Mouse (Mus musculus) embryonic facial prominence, embryonic 14.5 days (tissue): ENCODE measurements around the gene Ms4a4c. TPM values are rescaled to one million over a fixed set of nuclear protein-coding genes. Genes with fewer than 3 reads are reported as not detected.

Experiments
- ATAC-seq: fragments of 200-750 bp; cut with Nextera tagmentation; 2 replicates; pipeline ENCODE4 v1.8.0; 2017; ENCODE audit warnings: low read depth, moderate number of reproducible peaks, moderate TSS enrichment
- DNase-seq: peaks from one replicate; pipeline ENCODE4 v3.0.0-alpha.2; 2015; ENCODE audit warnings: low spot score
- H3K27ac ChIP-seq: fragments of 300-500 bp; sonication (generic); replicated peaks from 2 replicates; pipeline ENCODE4 v1.5.1; 2014; ENCODE audit warnings: low read depth, mild to moderate bottlenecking, low read length, moderate library complexity
- H3K27me3 ChIP-seq: fragments of 300-500 bp; sonication (generic); replicated peaks from 2 replicates; pipeline ENCODE4 v1.6.1; 2014; ENCODE audit warnings: low read length; ENCODE audit not compliant: control insufficient read depth, insufficient read depth
- H3K36me3 ChIP-seq: fragments of 300-500 bp; sonication (generic); 2 replicates; pipeline ENCODE4 v1.6.1; 2014; ENCODE audit warnings: low read length, mixed read lengths; ENCODE audit not compliant: control insufficient read depth, insufficient read depth
- H3K4me1 ChIP-seq: fragments of 300-500 bp; sonication (generic); 2 replicates; pipeline ENCODE4 v1.6.1; 2014; ENCODE audit warnings: antibody characterized with exemption, low read length; ENCODE audit not compliant: control insufficient read depth, insufficient read depth
- H3K4me2 ChIP-seq: fragments of 300-500 bp; sonication (generic); 2 replicates; pipeline ENCODE4 v1.6.1; 2014; ENCODE audit warnings: low read depth, mild to moderate bottlenecking, low read length, moderate library complexity, mixed read lengths
- H3K4me3 ChIP-seq: fragments of 300-500 bp; sonication (generic); 2 replicates; pipeline ENCODE4 v1.5.1; 2014; ENCODE audit warnings: low read depth, mild to moderate bottlenecking, low read length
- H3K9ac ChIP-seq: fragments of 300-500 bp; sonication (generic); 2 replicates; pipeline ENCODE4 v1.6.1; 2014; ENCODE audit warnings: low read depth, mild to moderate bottlenecking, low read length, moderate library complexity, mixed read lengths
- H3K9me3 ChIP-seq: fragments of 300-500 bp; sonication (generic); 2 replicates; pipeline ENCODE4 v1.6.1; 2016; ENCODE audit warnings: low read length; ENCODE audit not compliant: control insufficient read depth
- WGBS: fragments of 180-500 bp; shearing (Covaris S2); extraction: QIAGEN DNeasy Blood & Tissue Kit; methylation state at CpG from one replicate; pipeline ENCODE4 v1.1.7; 2014; 5-methylcytosine and 5-hydroxymethylcytosine counted together
- polyA plus RNA-seq: library from polyadenylated mRNA; unstranded; fragments of >200 nt; fragmentation: Nextera tagmentation; extraction: Ambion mirVana; gene quantifications from 2 replicates; pipeline ENCODE4 v1.2.1, GENCODE M21; 2014

The Ms4a4c gene
- polyA plus RNA-seq = 0.62 and 1.3 TPM in 2 replicates

DNA sequence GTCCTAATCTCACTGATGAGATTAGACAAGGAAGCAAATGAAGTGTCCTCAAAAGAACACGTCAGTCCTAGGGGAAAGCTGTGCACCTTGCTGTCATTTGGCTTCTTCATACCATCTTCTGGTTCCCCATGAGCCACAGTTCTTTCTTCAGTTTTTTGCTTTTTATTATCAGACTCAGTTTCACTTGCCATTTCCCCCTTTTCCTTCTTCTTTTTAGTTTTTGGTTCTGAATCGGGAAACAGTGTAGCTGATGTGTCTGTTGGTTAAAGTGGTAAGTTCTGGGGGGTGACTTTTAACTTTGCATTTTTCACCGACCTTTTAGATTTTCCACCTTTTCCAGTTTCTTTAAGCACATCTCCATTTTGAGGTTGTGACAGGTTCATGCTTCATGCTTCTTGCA, at the start of gene Ms4a4c:
TSS of gene Ms4a4c (plus strand) at position 244 of the 400 bp plus-strand sequence.
- no peak for ATAC-seq
- 91% methylated on average over 3 of the region's 3 CpGs for WGBS

DNA sequence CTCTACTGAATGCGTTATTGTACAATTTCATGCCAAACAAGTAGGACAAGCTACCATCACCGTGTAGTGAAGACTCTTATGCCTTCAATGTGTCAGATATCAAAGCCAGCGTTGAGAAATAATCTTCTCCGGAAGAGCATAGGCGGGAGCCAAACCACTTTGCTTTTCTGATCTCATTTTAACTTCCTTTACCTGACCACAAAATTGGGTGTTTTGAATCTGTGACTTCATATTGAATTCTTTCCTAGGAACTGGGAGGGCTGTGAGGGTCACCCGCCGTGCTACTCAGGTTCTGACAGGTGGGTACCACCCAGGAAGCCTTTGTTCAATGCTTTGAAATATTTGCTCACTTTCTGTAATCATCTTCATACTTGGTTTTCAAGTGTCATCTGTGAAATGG, 48.8 kb upstream of the Ms4a4c start:
- Histone ChIP-seq H3K9me3 (no peaks in the 10 kb centered on the region), H3K4me1 (no peaks in the 10 kb centered on the region), H3K27me3 (no peaks in the 10 kb centered on the region), H3K4me2 (no peak overlapping the region), H3K36me3 (no peaks in the 10 kb centered on the region), H3K9ac (no peak overlapping the region), H3K27ac (no peak overlapping the region), H3K4me3 (no peak overlapping the region)
- 77% methylated on average over 7 of the region's 7 CpGs for WGBS
- ATAC-seq = no peak
- DNase-seq = no peak

More for the DNA sequence above, at the start of gene Ms4a4c:
- Histone ChIP-seq H3K9ac (no peak within 1 kb of the TSS), H3K4me2 (no peak within 1 kb of the TSS), H3K36me3 (no peaks in the 10 kb centered on the region), H3K4me1 (no peaks in the 10 kb centered on the region), H3K27me3 (no peaks in the 10 kb centered on the region), H3K9me3 (no peaks in the 10 kb centered on the region), H3K27ac (no peak within 1 kb of the TSS), H3K4me3 (no peak within 1 kb of the TSS)
- DNase-seq = no peak

DNA sequence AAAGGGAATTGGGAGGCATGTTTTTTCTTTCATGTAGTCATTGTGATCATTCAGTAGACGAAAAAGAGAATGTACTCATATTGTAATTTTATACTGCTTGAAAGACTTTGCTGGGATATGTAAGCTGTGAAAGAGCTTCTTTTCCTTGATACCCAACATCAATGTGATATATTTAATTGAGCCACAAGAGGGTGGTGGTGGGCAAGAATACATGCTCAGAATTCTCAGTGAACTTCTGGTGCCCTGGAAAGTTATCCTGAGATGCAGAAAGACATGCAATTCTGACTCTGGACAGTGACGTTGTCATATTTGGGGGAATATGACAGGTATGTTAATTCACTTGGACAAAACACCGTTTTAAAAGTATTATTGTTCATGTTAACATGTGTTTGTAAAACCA, 44.5 kb upstream of the Ms4a4c start:
- WGBS = 53% methylated on average over 3 of the region's 3 CpGs
- DNase-seq = no peak

DNA sequence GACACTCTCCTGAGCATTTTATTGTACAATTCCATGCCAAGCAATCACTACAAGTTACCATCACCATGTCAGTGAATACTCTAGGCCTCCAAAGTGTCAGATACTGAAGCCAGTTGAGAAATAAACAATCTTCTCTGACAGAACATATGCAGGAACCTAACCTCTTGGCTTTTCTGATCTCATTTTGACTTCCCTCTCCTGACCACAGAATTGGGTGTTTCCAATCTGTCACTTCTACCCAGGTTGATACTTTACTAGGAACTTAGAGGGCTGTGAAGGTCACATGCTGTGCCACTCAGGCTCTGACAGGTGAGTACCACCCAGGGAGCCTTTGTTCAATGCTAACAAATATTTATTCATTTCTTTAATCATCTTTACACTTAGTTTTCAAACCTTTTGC, 42.6 kb upstream of the Ms4a4c start:
- Histone ChIP-seq H3K27ac (no peak overlapping the region), H3K9me3 (no peaks in the 10 kb centered on the region), H3K4me3 (no peak overlapping the region), H3K36me3 (no peaks in the 10 kb centered on the region), H3K27me3 (no peaks in the 10 kb centered on the region), H3K4me1 (no peaks in the 10 kb centered on the region), H3K9ac (no peak overlapping the region), H3K4me2 (no peak overlapping the region)
- ATAC-seq (no peak), DNase-seq (no peak)

More for the DNA sequence above, 44.5 kb upstream of the Ms4a4c start:
- Histone ChIP-seq H3K9me3 (no peaks in the 10 kb centered on the region), H3K4me1 (no peaks in the 10 kb centered on the region), H3K9ac (no peak overlapping the region), H3K27ac (no peak overlapping the region), H3K27me3 (no peaks in the 10 kb centered on the region), H3K4me2 (no peak overlapping the region), H3K36me3 (no peaks in the 10 kb centered on the region), H3K4me3 (no peak overlapping the region)
- no peak for ATAC-seq

DNA sequence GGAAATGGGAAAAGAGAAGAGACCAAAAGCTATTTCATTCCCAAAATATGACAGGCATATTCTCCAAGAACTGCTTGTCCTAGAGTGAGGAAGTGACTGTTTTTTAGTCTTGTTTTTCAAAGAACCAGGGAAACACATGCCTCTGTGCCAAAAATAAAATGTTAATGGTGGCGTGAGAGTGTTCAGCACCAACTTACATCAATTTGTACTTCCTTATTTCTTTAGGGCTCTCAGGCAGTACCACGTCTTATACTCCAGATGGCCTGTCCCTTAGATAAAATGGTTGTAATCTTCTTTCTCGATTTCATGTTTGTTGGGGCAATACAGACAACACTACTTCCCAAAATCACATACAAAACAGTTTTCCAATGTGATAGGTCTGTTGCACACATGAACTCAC, 36.3 kb upstream of the Ms4a4c start:
- no peak overlapping the region for H3K4me3 ChIP-seq
- no peaks in the 10 kb centered on the region for H3K4me1 ChIP-seq
- no peak overlapping the region for H3K27ac ChIP-seq
- no peak for DNase-seq
- H3K4me2 ChIP-seq = no peak overlapping the region
- H3K27me3 ChIP-seq = no peaks in the 10 kb centered on the region
- WGBS = 75% methylated on average over 3 of the region's 3 CpGs
- ATAC-seq = no peak
- H3K9ac ChIP-seq = no peak overlapping the region
- H3K36me3 ChIP-seq = no peaks in the 10 kb centered on the region
- no peaks in the 10 kb centered on the region for H3K9me3 ChIP-seq

DNA sequence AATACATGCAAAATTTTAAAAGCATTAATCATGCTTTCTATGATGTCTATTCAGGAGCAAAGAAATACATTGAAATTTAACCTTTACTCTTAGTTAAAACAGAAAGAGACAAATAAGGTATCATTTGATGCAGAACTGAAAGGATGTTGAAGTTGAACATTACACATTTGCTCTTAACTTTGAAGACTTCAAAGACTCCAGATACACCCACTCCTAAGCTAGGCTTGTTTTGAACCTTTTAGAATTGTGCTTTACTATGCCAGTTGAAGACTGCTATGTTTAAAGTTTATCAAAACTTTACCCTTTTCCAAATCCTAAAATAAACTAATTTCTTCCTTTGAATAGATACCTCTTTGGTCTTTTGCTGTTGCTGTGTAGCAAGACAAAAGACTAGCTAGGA, 33.4 kb upstream of the Ms4a4c start:
- H3K36me3 ChIP-seq = no peaks in the 10 kb centered on the region
- no peak overlapping the region for H3K4me2 ChIP-seq
- H3K9ac ChIP-seq = no peak overlapping the region
- no peak for ATAC-seq
- no peaks in the 10 kb centered on the region for H3K9me3 ChIP-seq
- no peaks in the 10 kb centered on the region for H3K4me1 ChIP-seq
- H3K4me3 ChIP-seq = no peak overlapping the region
- no peaks in the 10 kb centered on the region for H3K27me3 ChIP-seq
- DNase-seq = no peak
- H3K27ac ChIP-seq = no peak overlapping the region

DNA sequence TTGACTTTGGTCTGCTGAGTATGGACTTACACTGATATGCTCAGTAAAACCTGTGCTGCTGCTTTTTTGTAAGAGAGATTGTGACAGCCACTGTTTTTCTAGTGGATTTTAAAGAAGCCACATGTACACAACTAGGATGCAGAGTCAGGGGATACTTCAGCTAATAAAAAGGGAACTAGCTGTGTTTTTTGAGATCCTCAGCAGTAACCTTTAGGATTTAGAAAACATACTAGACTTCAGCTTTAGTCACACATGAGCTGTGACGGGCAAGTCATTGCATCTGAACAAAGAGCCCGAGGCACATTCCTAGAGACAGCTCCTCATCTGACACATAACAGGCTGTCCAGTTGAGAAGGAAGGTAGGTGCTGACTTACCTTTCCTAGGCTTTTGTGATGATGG, 29.3 kb upstream of the Ms4a4c start, which contains the start of gene Ms4a4a:
TSS of gene Ms4a4a (plus strand) at position 251 of the 400 bp plus-strand sequence.
- no peak within 1 kb of the TSS for H3K4me3 ChIP-seq
- H3K27me3 ChIP-seq = no peaks in the 10 kb centered on the region
- ATAC-seq (no peak), DNase-seq (no peak)
- H3K9ac ChIP-seq = no peak within 1 kb of the TSS
- 65% methylated on average over 2 of the region's 2 CpGs for WGBS
- H3K4me2 ChIP-seq = no peak within 1 kb of the TSS
- no peak within 1 kb of the TSS for H3K27ac ChIP-seq
- no peaks in the 10 kb centered on the region for H3K9me3 ChIP-seq
- no peaks in the 10 kb centered on the region for H3K4me1 ChIP-seq
- no peaks in the 10 kb centered on the region for H3K36me3 ChIP-seq

DNA sequence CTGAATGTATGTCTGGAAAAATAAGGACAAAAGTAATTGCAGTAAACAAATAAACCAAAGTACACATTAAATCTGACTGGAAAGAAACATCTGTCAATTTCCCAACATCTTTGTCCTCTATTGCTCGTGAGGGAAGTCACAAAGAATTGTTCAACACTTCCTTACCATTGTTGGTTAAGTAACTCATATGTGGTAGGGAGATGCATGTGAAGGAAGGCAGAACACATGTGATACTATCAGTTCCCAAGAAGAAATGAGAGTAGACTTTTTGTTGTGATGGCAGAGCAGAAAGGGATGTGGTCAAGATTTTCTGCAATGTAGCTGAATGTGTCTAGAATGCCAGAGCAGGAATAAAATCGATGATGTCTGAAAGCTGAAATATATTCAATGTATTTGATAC, 28.2 kb upstream of the Ms4a4c start:
- DNase-seq (no peak), ATAC-seq (no peak)
- Histone ChIP-seq H3K4me2 (no peak overlapping the region), H3K27me3 (no peaks in the 10 kb centered on the region), H3K9me3 (no peaks in the 10 kb centered on the region), H3K36me3 (no peaks in the 10 kb centered on the region), H3K9ac (no peak overlapping the region), H3K27ac (no peak overlapping the region), H3K4me3 (no peak overlapping the region), H3K4me1 (no peaks in the 10 kb centered on the region)
- 81% methylated on average over 2 of the region's 2 CpGs for whole genome bisulfite sequencing

DNA sequence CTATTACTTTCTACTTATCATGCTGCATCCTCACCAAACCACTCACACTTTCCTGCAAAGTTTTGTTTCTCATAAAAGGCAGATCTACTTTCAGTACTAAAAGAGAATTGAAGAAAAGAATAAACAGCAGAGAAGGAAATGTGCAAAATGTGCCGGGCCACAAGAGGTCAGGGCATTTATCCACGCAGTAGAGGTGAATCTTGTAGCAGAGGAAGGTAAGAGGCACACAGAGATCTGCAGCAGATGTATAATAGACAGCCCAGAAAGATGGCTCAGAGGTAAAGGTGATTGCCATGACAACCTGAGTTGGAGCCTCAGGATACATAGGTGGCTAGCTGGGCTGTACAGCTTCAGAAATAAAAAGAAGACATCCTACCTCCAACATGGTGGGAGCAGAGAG, 17.5 kb upstream of the Ms4a4c start:
- no peak overlapping the region for H3K9ac ChIP-seq
- DNase-seq (no peak), ATAC-seq (no peak)
- no peaks in the 10 kb centered on the region for H3K9me3 ChIP-seq
- H3K4me2 ChIP-seq = no peak overlapping the region
- no peaks in the 10 kb centered on the region for H3K4me1 ChIP-seq
- no peaks in the 10 kb centered on the region for H3K36me3 ChIP-seq
- 71% methylated on average over 2 of the region's 2 CpGs for WGBS
- no peaks in the 10 kb centered on the region for H3K27me3 ChIP-seq
- no peak overlapping the region for H3K27ac ChIP-seq
- H3K4me3 ChIP-seq = no peak overlapping the region
